Mouse (Mus musculus) heart, adult 2 months (tissue): ENCODE measurements at regions not wholly inside any gene's neighbourhood (a gene's known extent, or its start where the extent isn't known, plus 50 kb on each side); places are given as distances from the start of the nearest gene placed in this dataset.

ENCODE experiments used
- EP300 ChIP-seq: fragments of 200-500 bp; IDR thresholded peaks from 2 replicates; pipeline ENCODE4 v1.6.1; 2011; ENCODE audit warnings: low read depth, low read length, control low read depth; ENCODE audit not compliant: insufficient read depth
- POLR2A ChIP-seq: fragments of 200-500 bp; IDR thresholded peaks from 2 replicates; pipeline ENCODE4 v1.6.1; 2011; ENCODE audit warnings: mild to moderate bottlenecking, low read depth, low read length, control low read depth; ENCODE audit not compliant: insufficient read depth

GRCm38 (mm10) chr8:8536626-8537025, 124.4 kb downstream of the Efnb2 start:
- TF ChIP-seq EP300 (no peak), POLR2A (no peak)
